Mouse (Mus musculus) liver, embryonic 14.5 days (tissue): ENCODE results near the gene Ptpn5.

Source experiments
- CTCF ChIP-seq: IDR thresholded peaks from 2 replicates; pipeline ENCODE4 v1.5.1; 2016; ENCODE audit warnings: antibody characterized with exemption, low read depth, control low read depth
- EP300 ChIP-seq: IDR thresholded peaks from 2 replicates; pipeline ENCODE4 v1.6.1; 2016; ENCODE audit warnings: antibody characterized with exemption, low read depth

DNA sequence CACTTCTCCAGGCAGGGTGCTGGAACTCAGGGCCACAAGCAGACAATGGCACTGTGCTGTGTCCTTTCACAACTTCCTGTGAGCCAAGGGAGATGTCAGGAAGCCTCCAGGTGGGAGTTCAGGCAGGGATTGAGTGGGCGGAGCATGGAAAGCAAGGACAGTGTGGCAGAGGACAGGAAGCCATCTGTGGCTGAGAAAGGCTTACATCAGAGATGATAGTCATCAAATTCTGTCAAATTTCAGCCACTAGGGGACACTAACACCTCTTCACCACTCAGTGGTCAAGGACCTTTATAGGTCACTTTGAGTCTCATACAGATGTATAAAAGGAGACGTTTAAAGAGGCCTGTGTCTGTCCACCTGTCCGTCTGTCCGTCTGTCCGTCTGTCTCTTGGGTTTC, 60.9 kb downstream of the Ptpn5 start:
- no peak for TF ChIP-seq EP300
- peak; percentile 39; the same call in 1 of the 2 replicates for TF ChIP-seq CTCF
